Mouse (Mus musculus) erythroblast, embryonic 14.5 days (primary cell): ENCODE results near the gene Atxn1.

Experiments
- GATA1 ChIP-seq: IDR thresholded peaks from 2 replicates; pipeline ENCODE4 v1.6.1; 2012; ENCODE audit warnings: low read length, inconsistent platforms, mixed read lengths
- TAL1 ChIP-seq: IDR thresholded peaks from 3 replicates; pipeline ENCODE4 v1.6.1; 2012; ENCODE audit warnings: low read length, inconsistent platforms, mixed read lengths

DNA sequence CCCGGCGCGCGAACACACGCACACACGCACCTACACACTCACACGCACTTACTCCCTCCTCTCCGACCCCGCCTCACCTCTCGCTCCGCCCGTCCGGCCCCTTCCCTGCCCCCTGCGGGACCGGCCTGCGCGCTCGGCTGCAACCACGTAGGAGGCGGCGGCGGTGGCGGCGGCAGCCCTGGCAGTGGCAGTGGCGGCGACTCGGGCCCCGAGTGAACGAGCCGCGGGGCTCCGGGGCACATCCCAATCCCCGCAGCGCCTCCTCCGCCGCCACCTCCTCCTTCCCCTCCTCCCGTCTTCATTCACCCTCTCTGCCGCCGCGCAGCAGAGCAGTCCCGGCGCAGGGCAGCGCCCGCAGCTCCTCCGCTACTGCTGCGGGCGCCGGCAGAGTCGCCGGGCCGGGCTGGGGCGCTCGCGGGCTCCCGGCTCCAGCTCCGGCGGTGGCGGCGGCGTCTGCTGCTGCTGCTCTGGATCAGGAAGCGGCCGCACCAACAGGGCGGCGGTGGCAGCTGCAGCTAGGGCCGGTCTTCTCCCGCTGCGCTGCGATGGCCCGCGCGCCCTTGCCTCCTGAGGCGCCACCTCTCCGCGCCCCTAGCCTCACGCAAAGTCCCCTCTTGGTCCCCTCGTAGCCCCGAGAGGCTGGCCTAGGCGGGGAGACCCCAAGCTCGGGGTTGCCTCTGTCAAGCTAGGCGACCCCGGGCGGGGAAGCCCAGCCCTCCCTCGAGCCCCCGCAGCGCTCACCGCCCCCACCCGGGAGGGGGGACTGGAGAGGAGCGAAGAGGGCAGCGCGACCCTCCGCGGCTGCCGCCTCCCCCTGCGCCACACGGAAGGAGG lies 1.1 kb downstream of the Atxn1 start:
- TF ChIP-seq GATA1 = no peak
- TF ChIP-seq TAL1 = no peak
